Mouse (Mus musculus) cortical plate, adult 2 months (tissue): ENCODE measurements at regions not wholly inside any gene's neighbourhood (a gene's known extent, or its start where the extent isn't known, plus 50 kb on each side); places are given as distances from the start of the nearest gene placed in this dataset.

ENCODE experiments used
- CTCF ChIP-seq: fragments of 200-500 bp; IDR thresholded peaks from 2 replicates; pipeline ENCODE4 v1.5.1; 2011; ENCODE audit warnings: mild to moderate bottlenecking, control low read depth, low read length; ENCODE audit not compliant: insufficient read depth; ENCODE audit errors: extremely low read depth
- POLR2A ChIP-seq: fragments of 200-500 bp; IDR thresholded peaks from 2 replicates; pipeline ENCODE4 v1.6.1; 2011; ENCODE audit warnings: mild to moderate bottlenecking, low read length, control low read depth; ENCODE audit not compliant: insufficient read depth; ENCODE audit errors: extremely low read depth

- TF ChIP-seq CTCF (no peak), POLR2A (no peak)
Measured at GRCm38 (mm10) chr5:126680262-126680661, 561.3 kb upstream of the Tmem132c start.
